Mouse (Mus musculus) retina, embryonic 14.5 days (tissue): ENCODE measurements around the gene Brd3.
"Not testable (repeated sequence)": the region's sequence is repeated elsewhere in the genome, so short reads cannot be mapped to it uniquely, and the experiment has no call there.

Experiments used
- DNase-seq: peaks from one replicate; pipeline ENCODE4 v3.0.0-alpha.2; 2015; ENCODE audit warnings: low spot score

The Brd3 gene

DNA sequence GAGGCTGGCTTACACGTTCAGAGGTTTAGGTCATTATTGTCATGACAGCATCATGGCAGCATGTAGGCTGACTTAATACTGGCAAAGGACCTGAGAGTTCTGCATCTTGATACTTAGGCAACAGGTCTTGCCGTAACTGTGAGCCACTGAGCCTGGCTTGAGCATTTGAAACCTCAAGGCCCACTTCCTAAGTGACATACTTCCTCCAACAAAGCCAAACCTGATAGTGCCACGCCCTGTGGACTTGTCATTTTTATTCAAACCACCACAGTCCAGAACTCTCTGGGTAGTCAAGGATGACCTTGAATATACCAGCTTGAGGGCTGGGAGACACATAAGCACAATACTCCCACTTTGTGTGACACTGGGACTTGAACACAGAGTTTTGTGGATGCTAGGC is 5.4 kb upstream of the Brd3 start:
- DNase-seq, result no peak

DNA sequence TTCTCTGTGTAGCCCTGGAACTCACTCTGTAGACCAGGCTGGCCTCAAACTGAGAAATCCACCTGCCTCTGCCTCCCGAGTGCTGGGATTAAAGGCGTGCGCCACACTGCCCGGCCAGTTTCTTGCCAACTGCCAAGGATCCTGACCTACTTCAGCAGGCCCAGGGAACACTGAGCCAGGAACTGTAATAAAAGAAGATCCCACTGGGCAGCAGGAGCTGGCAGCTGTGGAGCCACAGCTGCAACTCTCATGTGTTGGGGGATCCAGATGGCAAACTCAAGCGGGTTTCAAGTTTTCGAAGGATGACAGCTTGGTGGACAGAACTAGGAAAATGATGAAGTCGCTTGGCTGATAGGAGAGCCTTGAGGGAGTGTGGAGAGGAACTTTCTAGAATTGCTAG is 3.2 kb upstream of the Brd3 start:
- DNase-seq, result no peak

DNA sequence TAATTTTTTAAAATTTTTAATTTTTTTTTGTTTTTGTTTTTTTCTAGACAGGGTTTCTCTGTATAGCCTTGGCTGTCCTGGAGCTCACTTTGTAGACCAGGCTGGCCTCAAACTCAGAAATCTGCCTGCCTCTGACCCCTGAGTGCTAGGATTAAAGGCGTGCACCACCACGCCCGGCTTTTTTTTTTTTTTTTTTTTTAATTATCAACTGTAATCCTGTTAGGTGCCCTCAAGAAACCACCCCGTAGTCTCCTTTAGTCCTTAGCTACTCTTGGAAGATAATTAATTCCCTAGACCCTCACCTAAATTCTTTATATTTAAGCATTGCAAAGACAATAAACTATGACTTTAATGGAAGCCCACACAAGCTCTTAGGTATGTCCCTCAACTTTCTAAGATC is 804 bp downstream of the Brd3 start:
- DNase-seq, result not testable (repeated sequence)

DNA sequence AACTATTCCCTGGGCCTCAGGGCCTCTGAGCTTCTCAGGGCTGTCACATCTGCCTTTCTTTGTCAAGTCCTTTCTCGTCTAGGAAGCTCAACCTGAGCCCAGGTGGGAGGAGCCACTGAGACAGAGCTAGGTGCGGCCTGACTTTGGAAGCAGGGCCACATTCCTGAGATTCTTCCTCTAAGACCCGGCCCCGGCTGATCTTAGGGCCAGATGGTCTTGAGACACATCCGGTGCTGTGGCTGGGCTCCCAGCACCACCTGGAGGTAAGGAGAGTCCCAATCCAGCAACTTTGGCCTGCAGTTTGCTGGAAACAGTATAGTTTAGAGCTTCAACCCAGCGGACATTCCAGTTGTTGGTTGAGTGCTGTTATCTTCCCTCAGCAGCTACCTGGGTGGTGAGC is 1.9 kb downstream of the Brd3 start:
- peak; percentile 12 for DNase-seq

DNA sequence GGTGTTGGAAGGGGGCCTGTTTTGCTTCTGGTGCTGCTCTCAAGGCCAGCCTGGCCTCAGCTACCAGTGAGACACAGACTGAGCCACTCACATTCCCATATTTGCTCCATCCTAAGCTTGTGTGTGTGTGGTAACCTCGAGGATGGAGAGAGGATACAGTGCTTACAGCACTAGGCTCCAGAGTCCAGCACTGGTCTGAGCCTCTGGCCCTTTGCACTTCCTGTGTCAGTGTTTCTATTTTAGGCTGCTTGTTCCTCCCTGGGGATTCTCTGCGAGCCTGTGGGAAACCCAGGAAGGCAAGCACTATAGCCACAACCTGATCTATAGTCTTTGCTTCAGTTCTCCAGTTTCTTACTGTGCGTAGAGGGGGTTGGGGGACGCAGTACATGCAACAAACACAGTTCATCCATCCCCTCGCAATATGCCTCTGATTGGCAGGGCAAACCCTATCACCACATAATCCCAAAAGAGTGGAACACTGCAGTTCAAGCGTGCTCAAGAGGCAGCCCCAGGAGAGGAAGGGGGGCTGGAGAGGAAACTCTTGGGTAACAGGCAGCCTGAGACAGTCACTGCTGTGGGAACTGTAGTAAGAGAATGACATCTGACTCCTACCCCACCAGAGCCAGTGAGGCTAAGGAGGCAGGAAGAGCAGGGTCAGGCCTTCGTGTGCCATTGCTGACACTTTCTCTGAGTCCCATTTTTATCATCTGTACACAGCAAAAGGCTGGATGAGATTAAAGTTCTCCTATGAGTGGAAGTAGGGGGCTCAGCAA is 3.2 kb downstream of the Brd3 start:
- DNase-seq, result no peak

DNA sequence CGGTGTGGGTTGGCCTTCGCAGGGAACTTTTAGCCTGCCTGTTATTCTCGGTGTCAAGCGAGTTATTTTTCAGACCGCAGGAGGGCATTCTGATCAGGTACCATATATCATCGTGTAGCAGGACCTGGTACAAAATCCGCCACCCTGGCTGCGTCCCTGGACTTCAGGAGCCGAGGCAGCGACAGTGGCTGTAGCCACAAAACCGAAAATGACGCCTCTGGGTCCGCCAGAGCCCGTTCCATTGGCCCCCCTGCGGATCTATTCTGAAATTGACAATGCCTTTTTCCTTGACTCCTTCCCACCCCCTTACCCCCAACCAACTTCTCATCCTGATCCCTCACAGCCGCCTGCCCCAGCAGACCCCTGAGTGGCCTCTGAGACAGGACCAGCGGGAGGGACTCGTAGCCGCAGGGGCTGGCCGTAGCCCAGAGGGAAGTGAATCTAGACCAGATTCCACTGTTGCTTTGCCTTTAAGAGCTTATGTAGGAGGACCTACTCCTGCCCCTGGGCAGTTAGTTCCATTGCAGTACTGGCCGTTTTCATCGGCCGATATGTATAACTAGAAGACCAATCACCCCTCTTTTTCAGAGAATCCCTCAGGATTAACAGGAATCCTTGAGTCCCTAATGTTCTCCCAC is 11.0 kb downstream of the Brd3 start:
- DNase-seq, result peak; percentile 69

DNA sequence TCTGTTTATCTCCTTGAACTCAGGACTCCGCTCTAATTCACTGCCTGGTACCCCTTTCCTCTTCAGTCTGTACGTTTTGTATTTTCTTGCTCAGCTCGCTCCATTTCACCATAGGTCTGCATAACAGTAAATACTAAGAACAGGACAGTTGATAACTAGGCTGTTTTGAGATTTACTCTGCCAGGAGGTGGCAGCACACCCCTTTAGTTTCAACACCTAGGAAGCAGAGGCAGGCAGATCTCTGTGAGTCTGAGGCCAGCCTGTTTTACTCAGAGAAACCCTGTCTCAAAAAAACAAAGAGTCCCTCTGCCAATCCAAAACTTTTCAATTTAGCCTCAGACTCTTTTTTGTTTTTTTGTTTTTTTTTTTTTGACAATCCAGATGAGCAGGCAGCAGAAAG is 13.5 kb downstream of the Brd3 start:
- no peak for DNase-seq

DNA sequence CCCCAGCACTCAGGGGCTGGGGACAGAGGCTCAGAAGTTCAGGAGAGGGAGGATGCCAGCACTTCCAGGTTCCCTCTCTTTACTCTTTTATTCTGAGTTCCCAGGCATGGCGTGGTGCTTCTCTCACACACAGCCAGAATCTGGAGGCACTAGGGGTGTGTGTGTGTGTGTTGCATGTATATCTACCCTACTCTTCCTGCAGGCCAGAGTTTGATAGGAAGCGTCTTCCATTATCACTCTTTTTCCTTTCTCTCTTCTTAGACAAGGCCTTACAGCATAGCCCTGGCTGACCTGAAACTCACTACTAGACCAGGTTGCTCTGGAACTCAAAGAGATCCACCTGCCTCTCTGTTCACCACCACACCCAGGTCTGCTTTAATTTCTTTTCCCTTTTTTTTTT is 16.5 kb downstream of the Brd3 start:
- no peak for DNase-seq

DNA sequence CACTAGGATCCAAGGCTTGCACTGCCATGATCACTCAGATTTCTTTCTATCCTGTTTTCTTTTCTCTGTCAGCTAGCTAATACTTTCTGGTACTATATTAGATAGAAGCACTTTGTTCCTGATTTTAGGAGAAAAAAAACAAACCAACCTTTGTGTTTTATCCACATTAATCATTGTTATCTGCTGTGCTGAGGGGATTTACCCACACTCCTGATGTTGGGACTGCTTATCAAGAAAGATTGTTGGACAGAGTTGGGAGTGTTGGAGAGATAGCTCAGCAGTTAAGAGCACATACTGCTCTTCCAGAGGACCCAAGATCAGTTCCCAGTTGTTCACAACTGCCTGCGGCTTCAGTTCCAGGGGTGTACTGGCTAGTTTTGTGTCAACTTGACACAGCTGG is 19.1 kb downstream of the Brd3 start:
- DNase-seq, result no peak

DNA sequence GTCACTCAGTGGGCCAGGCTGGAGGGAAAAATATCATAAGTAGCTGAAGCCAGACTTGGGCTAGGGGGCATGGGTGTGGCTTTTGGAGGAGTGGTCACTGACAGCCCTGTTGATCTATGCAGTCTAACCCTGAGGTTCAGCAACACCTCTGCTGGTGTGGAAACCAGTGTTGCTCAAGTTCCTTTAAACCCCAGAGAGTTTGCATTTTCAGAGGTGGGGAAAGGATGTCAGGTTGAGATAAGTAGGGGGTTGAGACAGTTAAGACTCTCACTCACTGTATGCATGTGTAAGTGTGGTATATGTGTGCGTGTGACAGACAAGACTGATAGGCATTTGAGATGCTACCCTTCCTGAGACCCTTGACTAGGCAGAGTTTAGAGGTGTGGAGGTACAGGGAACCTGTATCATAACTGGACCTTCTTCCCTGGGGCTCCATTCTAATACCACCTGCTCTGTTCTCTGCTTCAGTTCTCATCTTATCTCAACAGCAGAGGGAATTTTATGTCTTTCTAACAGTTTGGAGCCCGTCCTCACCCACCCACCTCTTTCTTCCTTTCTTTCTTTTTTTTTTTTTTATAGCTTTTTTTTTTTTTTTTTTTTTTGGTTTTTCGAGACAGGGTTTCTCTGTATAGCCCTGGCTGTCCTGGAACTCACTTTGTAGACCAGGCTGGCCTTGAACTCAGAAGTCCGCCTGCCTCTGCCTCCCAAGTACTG is 20.0 kb downstream of the Brd3 start:
- DNase-seq, result no peak

DNA sequence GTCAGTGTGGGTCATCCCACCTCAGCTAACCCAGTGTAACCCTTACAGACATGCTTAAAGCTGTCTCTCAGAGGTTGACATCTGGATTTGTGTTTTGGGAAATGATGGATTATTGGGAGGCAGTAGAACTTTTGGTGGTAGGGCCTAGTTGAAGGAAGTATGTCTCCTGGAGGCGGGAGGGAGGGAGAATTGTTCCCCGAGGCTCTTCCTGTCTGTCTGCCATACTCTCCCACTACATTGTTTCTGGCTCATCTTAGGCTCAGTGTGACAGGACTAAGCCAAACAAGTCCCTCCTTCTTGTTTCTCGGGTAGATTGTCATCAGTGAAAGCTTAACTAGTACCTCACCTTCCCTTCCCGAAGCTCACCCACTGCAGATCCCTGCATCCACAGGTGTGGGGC is 20.7 kb downstream of the Brd3 start:
- DNase-seq, result no peak

DNA sequence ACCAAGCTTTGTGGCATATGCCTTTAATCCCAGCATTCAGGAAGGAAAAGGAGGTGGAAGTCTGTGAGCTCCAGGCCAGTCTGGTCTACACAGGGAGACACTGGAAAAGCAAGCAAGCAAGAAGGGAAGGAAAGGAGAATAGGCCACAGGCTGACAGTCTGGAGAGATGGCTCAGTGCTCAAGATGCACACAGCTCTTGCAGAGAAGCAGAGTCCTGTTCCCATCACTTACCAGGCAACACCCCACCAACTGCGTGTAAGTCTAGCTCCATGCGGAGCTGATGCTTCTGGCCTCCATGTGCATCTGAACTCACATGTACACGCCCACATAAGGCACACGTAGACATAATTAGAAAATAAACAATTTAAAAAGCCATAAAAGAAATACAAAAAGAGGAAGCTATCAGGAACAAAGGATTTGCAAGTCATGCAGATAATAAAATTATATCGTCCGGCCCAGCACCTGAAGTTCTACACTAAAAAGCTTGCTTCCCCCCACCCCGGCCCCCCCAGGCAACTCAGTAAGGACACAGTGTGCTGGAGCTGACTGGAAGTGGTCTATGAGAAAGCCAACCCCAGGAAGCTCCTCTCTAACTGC is 25.1 kb downstream of the Brd3 start:
- no peak for DNase-seq

DNA sequence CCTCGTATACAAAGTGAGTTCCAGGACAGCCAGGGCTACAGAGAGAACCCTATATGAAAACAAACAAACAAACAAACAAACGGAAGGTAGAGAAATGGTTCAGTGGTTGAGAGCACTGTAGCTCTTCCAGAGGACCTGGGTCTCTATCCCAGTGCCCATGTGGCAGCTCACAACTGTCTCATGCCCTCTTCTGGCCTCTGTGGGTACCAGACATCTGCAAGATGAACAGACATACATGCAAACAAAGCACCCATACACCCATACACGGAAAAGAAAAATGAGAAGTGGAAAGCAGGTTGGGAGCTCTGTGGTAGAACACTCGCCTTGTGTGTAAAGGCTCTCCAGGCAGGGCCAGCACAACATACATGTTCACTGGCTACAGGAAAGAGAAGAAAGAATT is 27.1 kb downstream of the Brd3 start:
- DNase-seq, result no peak

DNA sequence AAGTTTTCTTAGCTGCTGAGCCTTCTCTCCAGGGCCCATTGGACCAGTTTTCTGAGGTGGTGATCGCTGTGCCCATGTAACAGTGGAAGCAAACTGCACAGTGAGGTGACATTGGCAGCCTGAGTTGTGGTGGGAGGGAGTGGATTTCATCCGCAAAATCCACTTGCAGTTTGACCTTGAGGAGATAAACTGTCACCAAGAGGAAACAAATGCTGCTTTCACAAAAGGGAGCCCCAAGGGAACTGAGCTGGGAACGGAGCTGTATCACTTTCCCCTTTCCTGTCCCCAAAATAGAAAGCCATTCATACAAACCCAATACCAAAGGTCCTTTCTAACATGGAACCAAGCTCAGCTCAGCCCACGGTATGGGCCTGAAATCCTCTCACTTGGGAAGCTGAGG is 27.6 kb downstream of the Brd3 start:
- no peak for DNase-seq

DNA sequence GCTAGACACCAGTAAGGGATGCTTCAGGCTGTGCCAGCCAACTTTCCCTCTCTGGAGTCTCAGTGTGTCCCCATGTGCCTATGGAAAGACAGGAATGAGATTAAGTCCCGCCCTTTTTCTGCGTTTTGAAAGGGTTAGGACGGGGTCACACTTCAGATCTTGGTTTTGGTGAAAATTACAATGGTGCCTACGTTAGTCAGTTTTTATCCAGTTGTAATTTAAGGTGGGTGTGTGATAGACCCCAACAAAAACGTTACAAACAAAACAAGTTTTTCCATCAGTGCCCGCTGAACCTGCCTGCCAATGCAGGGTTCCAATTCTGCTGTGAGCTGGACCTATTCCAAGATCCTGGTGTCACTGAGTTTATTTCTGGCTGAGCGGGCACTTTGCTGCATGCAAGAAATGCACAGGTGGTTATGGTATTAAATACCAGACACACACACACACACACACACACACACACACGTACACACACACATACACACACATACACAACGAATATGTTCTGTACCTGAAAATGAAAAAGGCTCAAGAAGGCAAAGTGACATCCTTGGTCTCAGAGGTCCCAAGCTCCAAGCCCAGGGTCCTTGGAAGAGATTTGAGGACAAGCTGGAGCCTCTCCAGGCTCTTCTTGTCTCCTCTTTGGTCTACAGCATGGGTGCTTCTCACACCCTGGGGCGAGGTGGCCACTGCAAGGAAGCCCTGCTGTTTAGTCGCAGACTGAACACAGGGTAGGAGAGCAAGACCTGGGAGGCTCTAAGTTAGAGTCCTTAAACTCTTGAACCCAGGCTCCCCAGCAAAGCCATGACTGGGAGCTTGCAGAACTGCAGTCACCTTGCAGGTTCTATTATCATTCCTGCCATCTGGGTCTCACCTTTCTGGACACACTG is 30.9 kb downstream of the Brd3 start:
- no peak for DNase-seq

DNA sequence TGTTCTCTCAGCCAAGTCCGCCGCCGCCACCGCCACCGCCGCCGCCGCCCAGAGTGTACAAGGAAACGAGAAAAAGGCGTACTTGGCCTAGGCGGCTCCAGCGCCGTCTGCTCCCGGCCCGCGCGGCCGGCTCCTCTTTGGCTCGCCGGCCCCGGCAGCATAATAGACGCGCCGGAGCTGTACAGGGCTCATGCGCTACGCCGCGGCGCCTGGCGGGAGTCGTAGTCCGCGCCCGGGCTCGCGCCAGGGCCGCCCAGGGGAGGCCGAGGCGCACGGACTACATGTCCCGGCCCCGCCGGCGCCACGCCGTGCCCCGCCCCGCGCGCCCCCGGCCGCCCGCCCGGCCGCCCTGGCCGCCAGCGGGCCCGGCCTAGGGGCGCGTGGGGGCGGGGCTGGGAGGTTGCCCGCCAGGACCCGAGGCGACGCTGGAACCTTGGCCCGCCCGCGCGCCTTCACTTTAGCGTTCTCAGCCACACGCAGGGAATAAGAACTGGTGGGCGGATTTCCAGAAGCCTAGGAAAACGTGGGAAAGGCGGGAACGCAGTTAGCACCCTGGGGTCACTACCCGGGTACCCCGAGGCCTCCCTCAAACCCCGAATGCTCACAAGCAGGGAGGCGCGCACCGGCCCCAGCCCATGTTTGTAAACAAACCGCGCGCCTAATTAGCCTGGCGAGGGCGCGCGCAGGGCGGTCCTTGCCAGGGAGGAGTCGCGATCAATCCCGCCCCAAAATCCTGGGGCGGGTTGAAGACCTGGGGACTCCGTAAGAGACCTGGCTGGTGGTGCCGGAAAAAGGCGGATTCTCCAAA is 31.8 kb downstream of the Brd3 start:
- DNase-seq, result peak; percentile 96

DNA sequence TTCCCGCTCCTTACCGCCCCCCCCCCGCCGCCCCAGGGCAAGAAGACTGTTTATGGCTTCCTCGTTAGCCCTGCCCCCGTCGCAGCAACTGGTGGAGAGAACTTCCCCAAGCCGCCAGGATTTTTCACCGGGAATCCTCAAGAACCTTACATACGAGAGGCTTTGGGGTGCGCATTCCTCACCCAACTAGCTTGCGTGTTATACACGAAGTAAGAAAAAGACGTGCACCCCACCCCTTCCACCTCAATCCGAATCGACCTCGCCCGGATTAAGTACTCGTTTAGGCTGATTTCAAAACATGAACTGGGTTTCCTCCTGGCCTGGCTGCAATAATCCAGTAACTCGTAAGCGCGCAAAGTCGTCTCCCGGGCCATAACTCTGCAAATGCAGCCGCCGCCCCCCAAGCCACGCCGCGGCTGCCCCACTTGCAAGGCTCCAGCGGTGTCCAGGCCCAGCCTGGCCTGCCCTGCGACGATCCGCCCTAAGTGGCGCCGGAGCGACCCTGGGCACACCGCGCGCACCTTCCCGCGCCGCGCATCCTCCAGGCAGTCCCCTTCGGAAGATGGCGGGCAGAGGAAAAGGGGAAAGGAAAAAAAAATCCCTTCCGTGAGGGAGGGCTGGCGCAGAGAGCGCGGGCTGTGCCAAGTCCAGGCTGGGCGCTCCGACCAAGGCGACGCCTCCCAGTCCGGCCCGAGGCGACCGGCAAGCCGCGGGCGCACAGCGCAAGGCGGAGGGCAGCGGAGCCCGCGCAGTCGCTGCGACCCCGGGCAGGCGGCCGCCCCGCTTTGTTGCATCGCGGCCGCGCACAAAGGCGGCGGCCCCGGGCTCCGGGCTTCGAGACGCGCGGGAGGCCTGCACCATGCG is 32.6 kb downstream of the Brd3 start:
- peak; percentile 57 for DNase-seq

DNA sequence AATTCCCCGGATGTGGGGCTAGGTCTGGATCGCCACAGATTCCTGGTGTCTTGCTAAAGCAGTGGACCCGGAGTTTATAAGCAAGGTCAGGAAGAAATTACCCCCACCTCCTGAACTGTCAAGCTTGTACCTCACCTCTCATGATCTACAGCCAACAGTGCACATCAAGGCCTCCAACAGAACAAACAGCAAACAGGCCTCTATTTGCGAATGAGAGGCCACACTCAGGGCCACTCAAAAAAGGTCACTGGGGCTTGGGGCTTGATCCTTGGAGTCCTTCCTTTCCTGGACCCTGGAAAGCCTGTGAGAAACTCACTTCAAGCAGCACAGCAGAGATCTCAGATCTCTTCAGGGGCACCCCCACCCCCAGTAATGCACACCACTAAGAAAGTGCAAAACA is 33.6 kb downstream of the Brd3 start:
- DNase-seq, result no peak

DNA sequence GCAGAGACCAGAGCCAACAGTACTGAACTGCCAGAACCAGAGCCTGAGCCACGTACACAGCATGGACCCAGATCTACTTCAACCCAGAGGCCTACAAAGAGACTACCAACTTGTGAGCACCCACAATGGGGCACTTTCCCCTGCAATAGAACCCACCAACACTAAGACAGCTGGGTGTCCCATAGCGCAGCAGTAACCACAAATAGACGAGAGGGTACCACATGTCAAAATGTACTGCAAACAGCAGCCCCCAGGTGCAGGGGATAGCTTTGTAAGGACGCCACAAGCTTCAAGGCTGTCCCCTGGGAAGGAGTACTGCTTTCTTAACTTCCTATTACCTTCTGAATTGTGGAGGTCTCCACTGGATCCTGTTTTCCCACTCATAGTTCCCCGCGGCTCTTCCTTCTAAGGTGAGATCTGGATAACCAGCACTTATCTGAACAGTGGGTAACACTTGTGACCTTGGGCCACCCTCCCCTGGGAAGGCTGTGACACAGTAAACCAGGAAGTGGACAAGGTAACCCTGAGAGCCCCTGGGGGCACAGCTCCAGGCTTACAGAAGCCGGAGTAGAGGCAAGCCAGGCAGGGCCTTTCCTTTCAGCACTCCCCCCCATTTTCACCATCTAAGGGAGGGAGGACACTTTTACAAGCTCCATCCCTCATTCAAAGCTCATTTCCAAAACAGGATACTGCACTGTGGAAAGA is 34.2 kb downstream of the Brd3 start:
- no peak for DNase-seq
